Mouse (Mus musculus) testis, adult 2 months (tissue): ENCODE results near the gene D930007J09Rik.

Experiments
- CTCF ChIP-seq: fragments of 200-500 bp; IDR thresholded peaks from 2 replicates; pipeline ENCODE4 v1.5.1; 2012; ENCODE audit warnings: low read depth, mild to moderate bottlenecking, inconsistent platforms, low read length, moderate library complexity; ENCODE audit not compliant: control insufficient read depth, insufficient read depth, insufficient replicate concordance
- POLR2A ChIP-seq: fragments of 200-500 bp; IDR thresholded peaks from 2 replicates; pipeline ENCODE4 v1.6.1; 2012; ENCODE audit warnings: low read depth, mild to moderate bottlenecking, inconsistent platforms, low read length, moderate library complexity; ENCODE audit not compliant: control insufficient read depth

DNA sequence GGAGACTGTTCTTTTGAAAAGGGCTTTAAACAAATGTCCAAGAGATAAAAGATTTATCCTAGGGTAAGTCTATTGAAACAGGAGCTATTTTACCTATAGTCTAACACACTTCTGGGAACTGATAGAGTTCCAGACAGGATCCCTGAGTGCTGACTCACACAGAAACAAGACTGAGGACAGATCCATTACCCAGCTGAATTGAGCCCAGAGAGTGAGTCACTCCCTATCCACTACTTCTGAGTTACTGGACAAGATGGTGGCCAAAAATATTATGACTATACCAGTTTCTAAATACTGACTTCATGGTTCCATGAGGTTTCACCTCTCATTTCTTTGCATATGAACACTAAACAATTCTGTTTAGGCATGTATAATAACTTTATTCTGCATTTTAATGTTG, 43.6 kb upstream of the D930007J09Rik start:
- TF ChIP-seq CTCF (no peak), POLR2A (no peak)
